Mouse (Mus musculus): ENCODE results near the gene Aqp3. TPM values are rescaled to one million over a fixed set of nuclear protein-coding genes. Genes with fewer than 3 reads are reported as not detected.
A peak's percentile ranks its signal among the peaks of the same experiment; 100 is the strongest.

The Aqp3 gene
- polyA plus RNA-seq (2015; fragmentation: Nextera tagmentation; extraction: Ambion mirVana) = 0.30 and 0.46 TPM in 2 replicates

GRCm38 (mm10) chr4:41097871-41098576 lies at the start of gene Aqp3:
Aqp3 (minus strand) TSS chr4:41098183.
- Histone ChIP-seq H3K9ac (peak within 1 kb of the TSS; percentile 57), H3K27ac (replicated peaks) (no peak within 1 kb of the TSS), H3K27me3 (peaks cover 24% of the 10 kb centered on the region), H3K4me2 (peak within 1 kb of the TSS; percentile 99), H3K4me1 (replicated peaks) (peaks cover 13% of the 10 kb centered on the region), H3K9me3 (no peaks in the 10 kb centered on the region), H3K4me3 (peak within 1 kb of the TSS; percentile 49), H3K36me3 (no peaks in the 10 kb centered on the region)
- under 1% methylated on average over 42 of the region's 42 CpGs for WGBS
- peak; percentile 69 for ATAC-seq (ENCODE audit: low FRiP score, low read depth)

DNA sequence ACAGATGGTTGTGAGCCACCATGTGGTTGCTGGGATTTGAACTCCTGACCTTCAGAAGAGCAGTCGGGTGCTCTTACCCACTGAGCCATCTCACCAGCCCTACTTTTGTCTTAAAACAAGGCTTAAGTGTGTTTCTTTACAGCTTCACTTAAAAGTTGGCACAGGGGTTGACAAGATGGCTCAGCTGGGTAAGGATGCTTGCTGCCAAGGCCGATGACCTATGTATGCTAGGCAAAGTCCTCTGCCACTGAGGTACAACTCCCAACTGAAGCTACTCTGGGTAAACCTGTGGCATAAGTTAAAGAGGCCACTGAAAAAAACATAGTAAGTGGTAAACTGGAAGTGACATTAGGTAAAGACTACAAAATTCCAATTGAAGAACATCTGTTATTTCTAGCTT lies 44.6 kb upstream of the Aqp3 start:
- Histone ChIP-seq H3K9ac (no peak overlapping the region), H3K27ac (replicated peaks) (no peak overlapping the region), H3K36me3 (peaks cover 9% of the 10 kb centered on the region), H3K27me3 (no peaks in the 10 kb centered on the region), H3K9me3 (no peaks in the 10 kb centered on the region), H3K4me1 (replicated peaks) (peaks cover 24% of the 10 kb centered on the region), H3K4me2 (no peak overlapping the region), H3K4me3 (no peak overlapping the region)
- ATAC-seq (ENCODE audit: low FRiP score, low read depth) = no peak
- 77% methylated on average over 2 of the region's 2 CpGs for WGBS

DNA sequence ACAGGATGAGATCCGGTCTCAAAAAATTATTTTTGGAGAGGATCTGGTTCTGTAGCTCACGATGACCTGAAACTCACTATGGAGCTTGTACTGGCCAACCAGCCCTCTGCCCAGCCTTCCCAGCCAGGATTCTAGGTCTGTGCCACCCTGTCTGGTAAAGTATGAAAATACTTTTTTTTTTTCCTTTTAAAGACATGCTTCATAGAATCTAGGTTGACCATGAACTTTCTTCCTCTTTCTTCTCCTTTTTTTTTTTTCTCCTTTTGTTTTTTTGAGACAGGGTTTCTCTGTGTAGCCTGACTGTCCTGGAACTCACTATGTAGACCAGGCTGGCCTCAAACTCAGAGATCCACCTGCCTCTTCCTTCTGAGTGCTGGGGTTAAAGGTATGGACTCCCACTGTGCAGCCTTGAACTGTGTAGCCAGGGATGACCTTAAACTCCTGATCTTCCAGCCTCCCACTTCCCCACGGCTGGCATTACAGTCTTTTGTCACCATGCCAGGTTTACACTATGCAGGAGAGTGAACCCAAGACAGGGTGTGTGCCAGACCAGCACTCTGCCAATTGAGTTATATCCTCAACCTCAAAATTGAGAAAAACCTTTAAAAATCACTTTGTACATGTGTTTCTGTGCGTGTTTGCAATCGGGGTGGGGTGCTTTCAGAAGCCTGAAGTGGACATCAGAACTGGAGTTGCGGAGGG lies 42.3 kb upstream of the Aqp3 start:
- ATAC-seq (ENCODE audit: low FRiP score, low read depth) = no peak
- WGBS = 92% methylated on average over 6 of the region's 6 CpGs
- no peak overlapping the region for H3K9ac ChIP-seq
- no peaks in the 10 kb centered on the region for H3K27me3 ChIP-seq
- no peak overlapping the region for H3K27ac ChIP-seq (replicated peaks)
- H3K4me1 ChIP-seq (replicated peaks) = peaks cover 26% of the 10 kb centered on the region
- H3K36me3 ChIP-seq = peaks cover 9% of the 10 kb centered on the region
- H3K4me2 ChIP-seq = no peak overlapping the region
- no peaks in the 10 kb centered on the region for H3K9me3 ChIP-seq
- no peak overlapping the region for H3K4me3 ChIP-seq

GRCm38 (mm10) chr4:41136811-41137210 lies 38.8 kb upstream of the Aqp3 start:
- Histone ChIP-seq H3K9ac (peak overlapping the region; percentile 94), H3K4me1 (replicated peaks) (peaks cover 28% of the 10 kb centered on the region), H3K36me3 (peaks cover 6% of the 10 kb centered on the region), H3K27me3 (no peaks in the 10 kb centered on the region), H3K4me2 (peak overlapping the region; percentile 63), H3K9me3 (no peaks in the 10 kb centered on the region), H3K4me3 (peak overlapping the region; percentile 98), H3K27ac (replicated peaks) (peak overlapping the region; percentile 99)
- ATAC-seq (ENCODE audit: low FRiP score, low read depth) = no peak
- 0% methylated on average over 8 of the region's 8 CpGs for WGBS

- no peak; the same call in 1 of the 2 replicates for ATAC-seq (ENCODE audit: low FRiP score, low read depth)
- Histone ChIP-seq H3K27ac (replicated peaks) (peak overlapping the region; percentile 99), H3K9me3 (no peaks in the 10 kb centered on the region), H3K4me1 (replicated peaks) (peaks cover 28% of the 10 kb centered on the region), H3K4me3 (peak overlapping the region; percentile 98), H3K36me3 (peaks cover 5% of the 10 kb centered on the region; the same call in 1 of the 2 replicates), H3K9ac (peak overlapping the region; percentile 94), H3K27me3 (no peaks in the 10 kb centered on the region), H3K4me2 (peak overlapping the region; percentile 63)
- WGBS = 0% methylated on average over 4 of the region's 4 CpGs
Measured at GRCm38 (mm10) chr4:41136454-41136805, 38.4 kb upstream of the Aqp3 start.

GRCm38 (mm10) chr4:41135711-41136453 lies 37.9 kb upstream of the Aqp3 start, which contains the start of gene Ube2r2:
Ube2r2 (plus strand) TSS chr4:41135743.
- Histone ChIP-seq H3K9ac (peak within 1 kb of the TSS; percentile 94), H3K4me2 (peak within 1 kb of the TSS; percentile 63), H3K36me3 (no peaks in the 10 kb centered on the region), H3K4me1 (replicated peaks) (peaks cover 28% of the 10 kb centered on the region), H3K4me3 (peak within 1 kb of the TSS; percentile 98), H3K27ac (replicated peaks) (peak within 1 kb of the TSS; percentile 99), H3K9me3 (no peaks in the 10 kb centered on the region), H3K27me3 (no peaks in the 10 kb centered on the region)
- WGBS = under 1% methylated on average over 60 of the region's 65 CpGs
- ATAC-seq (ENCODE audit: low FRiP score, low read depth) = peak; percentile 82

GRCm38 (mm10) chr4:41134935-41135710 lies 37.1 kb upstream of the Aqp3 start:
- Histone ChIP-seq H3K4me2 (peak overlapping the region; percentile 63), H3K36me3 (no peaks in the 10 kb centered on the region), H3K9ac (peak overlapping the region; percentile 94), H3K27me3 (no peaks in the 10 kb centered on the region), H3K27ac (replicated peaks) (peak overlapping the region; percentile 99), H3K4me1 (replicated peaks) (peaks cover 28% of the 10 kb centered on the region), H3K4me3 (peak overlapping the region; percentile 98), H3K9me3 (no peaks in the 10 kb centered on the region)
- 1% methylated on average over 31 of the region's 70 CpGs for WGBS
- ATAC-seq (ENCODE audit: low FRiP score, low read depth) = peak; percentile 95

DNA sequence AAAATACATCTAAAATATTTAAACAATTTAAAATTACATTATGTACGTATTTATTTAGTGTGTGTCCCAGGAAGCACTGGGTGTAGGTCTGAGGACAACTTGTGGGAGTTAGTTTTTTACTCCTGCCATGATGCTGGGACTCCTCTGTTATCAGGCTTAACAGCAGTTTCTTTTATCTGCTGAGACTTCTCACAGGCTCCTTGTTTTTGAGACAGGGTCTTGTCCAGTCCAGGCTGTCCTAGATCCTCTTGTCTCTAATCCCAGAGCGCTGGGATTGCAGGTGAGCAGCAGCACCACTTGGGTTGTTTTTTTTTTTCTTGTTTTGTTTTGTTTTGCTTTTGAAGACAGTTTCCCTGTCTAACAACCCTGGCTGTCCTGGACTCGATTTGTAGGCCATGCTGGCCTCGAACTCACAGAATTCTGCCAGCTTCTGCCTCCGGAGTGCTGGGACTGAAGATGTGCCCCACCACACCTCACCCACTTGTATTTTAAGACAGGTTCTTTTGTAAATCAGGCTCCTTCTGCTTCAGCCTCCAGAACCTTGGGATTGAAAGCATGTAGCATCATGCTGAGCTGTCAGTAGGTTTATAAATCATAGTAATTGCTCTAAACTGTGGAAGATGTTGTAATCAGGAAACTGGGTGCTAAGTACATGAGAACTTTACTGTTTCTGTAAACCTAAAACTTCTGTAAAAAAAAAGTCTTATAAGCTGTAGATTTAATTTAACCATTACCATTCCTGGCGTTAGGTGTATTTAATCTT lies 35.7 kb upstream of the Aqp3 start:
- Histone ChIP-seq H3K27me3 (no peaks in the 10 kb centered on the region), H3K9ac (no peak overlapping the region), H3K36me3 (no peaks in the 10 kb centered on the region), H3K4me1 (replicated peaks) (peaks cover 24% of the 10 kb centered on the region), H3K4me3 (no peak overlapping the region), H3K9me3 (no peaks in the 10 kb centered on the region), H3K4me2 (no peak overlapping the region), H3K27ac (replicated peaks) (no peak overlapping the region)
- WGBS = 79% methylated on average over 6 of the region's 6 CpGs
- ATAC-seq (ENCODE audit: low FRiP score, low read depth) = no peak

DNA sequence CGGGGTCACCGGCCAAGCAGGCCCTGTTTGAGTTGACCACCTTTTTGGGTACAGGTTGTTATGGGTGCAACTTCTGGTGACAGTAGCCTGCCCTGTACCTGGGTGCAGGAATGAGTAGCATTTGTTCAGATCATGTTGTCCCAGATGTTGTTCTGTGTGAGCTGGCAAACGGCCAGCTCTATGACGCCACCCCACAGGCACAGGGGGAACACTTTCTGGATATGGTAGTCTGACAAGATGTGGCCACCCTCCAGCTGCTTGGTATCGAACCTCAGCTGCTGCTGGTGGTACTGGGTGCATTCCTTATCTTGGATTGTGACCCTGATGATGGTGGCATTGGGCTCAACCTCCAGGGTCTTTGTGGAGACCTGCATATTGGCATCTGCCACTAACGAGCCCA lies 34.5 kb upstream of the Aqp3 start:
- H3K4me1 ChIP-seq (replicated peaks) = peaks cover 12% of the 10 kb centered on the region
- no peak overlapping the region for H3K4me3 ChIP-seq
- H3K9ac ChIP-seq = no peak overlapping the region
- H3K9me3 ChIP-seq = no peaks in the 10 kb centered on the region
- no peak for ATAC-seq (ENCODE audit: low FRiP score, low read depth)
- 82% methylated on average over 6 of the region's 6 CpGs for WGBS
- no peak overlapping the region for H3K4me2 ChIP-seq
- H3K27me3 ChIP-seq = no peaks in the 10 kb centered on the region
- no peaks in the 10 kb centered on the region for H3K36me3 ChIP-seq
- H3K27ac ChIP-seq (replicated peaks) = no peak overlapping the region

DNA sequence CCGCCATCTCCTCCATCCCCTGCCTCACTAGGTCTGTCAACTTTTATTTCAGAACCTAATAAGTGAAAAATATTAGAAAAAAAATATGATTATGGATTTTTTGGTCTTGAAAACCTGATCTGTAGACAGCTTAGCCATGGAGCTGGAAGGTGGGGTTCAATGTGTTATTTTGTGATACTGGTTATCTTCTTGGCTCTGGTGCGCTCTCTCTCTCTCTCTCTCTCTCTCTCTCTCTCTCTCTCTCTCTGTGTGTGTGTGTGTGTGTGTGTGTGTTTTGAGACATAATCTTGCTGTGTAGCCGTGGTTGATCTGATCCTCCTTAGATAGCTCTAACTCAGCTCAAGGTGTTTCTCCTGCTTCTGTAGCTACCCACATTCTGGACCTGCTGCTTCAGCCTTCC lies 31.9 kb upstream of the Aqp3 start:
- WGBS = 95% methylated on average over 3 of the region's 3 CpGs
- H3K36me3 ChIP-seq = no peaks in the 10 kb centered on the region
- H3K4me1 ChIP-seq (replicated peaks) = peaks cover 7% of the 10 kb centered on the region
- no peak overlapping the region for H3K4me2 ChIP-seq
- H3K27me3 ChIP-seq = no peaks in the 10 kb centered on the region
- H3K4me3 ChIP-seq = no peak overlapping the region
- H3K27ac ChIP-seq (replicated peaks) = no peak overlapping the region
- no peaks in the 10 kb centered on the region for H3K9me3 ChIP-seq
- no peak overlapping the region for H3K9ac ChIP-seq
- no peak for ATAC-seq (ENCODE audit: low FRiP score, low read depth)

- Histone ChIP-seq H3K9me3 (no peaks in the 10 kb centered on the region), H3K4me3 (no peak overlapping the region), H3K9ac (no peak overlapping the region), H3K27ac (replicated peaks) (no peak overlapping the region), H3K27me3 (no peaks in the 10 kb centered on the region), H3K36me3 (no peaks in the 10 kb centered on the region), H3K4me2 (no peak overlapping the region), H3K4me1 (replicated peaks) (peaks cover 3% of the 10 kb centered on the region)
- ATAC-seq (ENCODE audit: low FRiP score, low read depth) = no peak
- WGBS = 6% methylated on average over 2 of the region's 2 CpGs
Measured at GRCm38 (mm10) chr4:41129406-41129805, 31.4 kb upstream of the Aqp3 start.

Measured in hindbrain, embryonic 15.5 days (tissue).